Mouse (Mus musculus) hindbrain, postnatal 0 days (tissue): ENCODE data around the gene Dnajb8. TPM values are rescaled to one million over a fixed set of nuclear protein-coding genes. Genes with fewer than 3 reads are reported as not detected.

Source experiments
- ATAC-seq: fragments of 200-750 bp; cut with Nextera tagmentation; 2 replicates; pipeline ENCODE4 v1.8.0; 2017; ENCODE audit warnings: mild to moderate bottlenecking, moderate TSS enrichment, moderate library complexity
- DNase-seq: peaks from one replicate; pipeline ENCODE4 v3.0.0-alpha.2; 2015; ENCODE audit warnings: low spot score
- H3K27ac ChIP-seq: fragments of 300-500 bp; sonication (generic); 2 replicates; pipeline ENCODE4 v1.5.1; 2014; ENCODE audit warnings: mild to moderate bottlenecking
- H3K27me3 ChIP-seq: fragments of 300-500 bp; sonication (generic); 2 replicates; pipeline ENCODE4 v1.6.1; 2014; ENCODE audit warnings: low read length, mixed read lengths; ENCODE audit not compliant: insufficient read depth
- H3K36me3 ChIP-seq: fragments of 300-500 bp; sonication (generic); 2 replicates; pipeline ENCODE4 v1.6.1; 2014; ENCODE audit warnings: low read length, mixed read lengths; ENCODE audit not compliant: insufficient read depth
- H3K4me1 ChIP-seq: fragments of 300-500 bp; sonication (generic); 2 replicates; pipeline ENCODE4 v1.6.1; 2014; ENCODE audit warnings: antibody characterized with exemption, low read length, mixed read lengths; ENCODE audit not compliant: insufficient read depth
- H3K4me2 ChIP-seq: fragments of 300-500 bp; sonication (generic); 2 replicates; pipeline ENCODE4 v1.6.1; 2014; ENCODE audit warnings: low read depth, mild to moderate bottlenecking, low read length, moderate library complexity, mixed read lengths
- H3K4me3 ChIP-seq: fragments of 300-500 bp; sonication (generic); 2 replicates; pipeline ENCODE4 v1.5.1; 2014; ENCODE audit warnings: low read length
- H3K9ac ChIP-seq: fragments of 300-500 bp; sonication (generic); replicated peaks from 2 replicates; pipeline ENCODE4 v1.6.1; 2014; ENCODE audit warnings: mild to moderate bottlenecking, low read length, moderate library complexity, mixed read lengths
- H3K9me3 ChIP-seq: fragments of 300-500 bp; sonication (generic); 2 replicates; pipeline ENCODE4 v1.6.1; 2016; ENCODE audit warnings: low read length, mixed read lengths
- CTCF ChIP-seq: IDR thresholded peaks from 2 replicates; pipeline ENCODE4 v1.5.1; 2016; ENCODE audit warnings: antibody characterized with exemption, control low read depth, low read depth
- WGBS: fragments of 180-500 bp; shearing (Covaris S2); extraction: QIAGEN DNeasy Blood & Tissue Kit; methylation state at CpG from one replicate; pipeline ENCODE4 v1.1.7; 2014; 5-methylcytosine and 5-hydroxymethylcytosine counted together
- polyA plus RNA-seq: library from polyadenylated mRNA; unstranded; fragments of >200 nt; fragmentation: Nextera tagmentation; extraction: Ambion mirVana; gene quantifications from 2 replicates; pipeline ENCODE4 v1.2.1, GENCODE M21; 2015
- total RNA-seq: library from RNA; depleted of rRNA; stranded (reverse); fragments of >200 nt; gene quantifications from 2 replicates; pipeline ENCODE4 v1.2.3, GENCODE M21; 2014

Dnajb8 gene
- total and polyA plus RNA-seq, 2 experiments from 2014 or later: not detected

DNA sequence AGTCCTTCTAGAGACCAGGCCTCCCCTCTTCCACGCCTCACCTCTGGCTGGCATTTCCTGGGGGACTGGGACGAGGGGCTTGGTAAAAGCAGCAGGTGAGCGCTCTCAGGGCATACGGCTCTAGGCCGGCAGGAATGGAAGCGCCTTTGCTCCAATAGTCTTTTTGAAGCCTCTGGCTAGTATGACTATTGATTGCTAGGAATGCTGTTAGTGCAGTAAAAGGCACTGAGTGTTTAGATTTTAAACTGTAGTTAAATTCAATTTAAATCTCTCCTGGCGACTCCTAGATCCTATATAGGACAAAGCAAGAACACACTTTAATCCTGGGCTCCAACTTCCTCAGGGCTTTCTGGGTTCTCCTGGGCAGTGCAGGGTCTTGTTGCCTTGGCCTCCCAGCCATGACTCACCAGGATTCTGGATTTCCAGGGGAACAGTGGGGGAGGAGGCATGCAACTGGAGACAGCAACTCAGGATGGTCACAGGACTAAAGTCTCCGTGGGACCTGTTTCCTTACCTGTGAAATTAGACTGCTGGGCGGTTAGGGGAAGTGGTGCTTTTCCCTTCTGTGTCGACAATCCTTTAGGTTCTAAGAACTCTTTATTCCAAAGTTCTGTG is 18.2 kb upstream of the Dnajb8 start:
- no peak overlapping the region for H3K27ac ChIP-seq
- WGBS: 6% methylated on average over 10 of the region's 10 CpGs

DNA sequence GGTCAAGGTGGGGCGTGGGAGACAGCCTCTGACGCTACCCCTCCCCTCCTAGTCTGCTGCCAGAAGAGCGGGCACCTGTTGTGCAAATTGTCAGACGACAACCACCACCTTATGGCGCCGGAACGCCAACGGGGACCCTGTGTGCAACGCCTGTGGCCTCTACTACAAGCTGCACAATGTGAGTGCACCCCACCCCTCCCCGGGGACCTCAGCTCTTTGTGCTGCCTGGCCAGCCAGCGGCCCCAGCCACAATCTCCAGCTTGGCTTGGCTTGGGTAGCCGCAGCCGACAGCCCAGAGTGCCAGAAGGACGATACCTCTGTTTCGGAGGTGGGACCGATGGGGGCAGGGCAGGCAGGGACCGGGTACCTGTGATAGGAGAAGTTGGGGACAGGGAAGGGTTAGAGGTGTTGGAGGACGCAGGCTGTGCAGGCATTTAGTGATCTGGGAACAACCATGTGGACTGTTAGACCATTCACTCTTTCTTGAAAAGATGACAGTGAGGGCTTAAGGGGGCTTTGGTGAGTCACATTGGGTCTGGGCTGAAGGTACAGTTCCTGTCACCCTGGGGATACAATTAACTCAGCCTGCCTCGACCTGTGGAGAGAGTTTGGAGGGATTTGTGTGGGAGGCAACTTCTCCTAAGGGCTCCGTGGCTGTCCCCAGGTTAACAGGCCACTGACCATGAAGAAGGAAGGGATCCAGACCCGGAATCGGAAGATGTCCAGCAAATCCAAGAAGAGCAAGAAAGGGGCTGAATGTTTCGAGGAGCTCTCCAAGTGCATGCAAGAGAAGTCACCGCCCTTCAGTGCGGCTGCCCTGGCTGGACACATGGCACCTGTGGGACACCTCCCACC is 17.3 kb upstream of the Dnajb8 start:
- no peak for ATAC-seq

More for the DNA sequence above, 18.2 kb upstream of the Dnajb8 start:
- Histone ChIP-seq H3K4me1 (no peaks in the 10 kb centered on the region), H3K4me3 (no peak overlapping the region), H3K9ac (no peak overlapping the region), H3K36me3 (no peaks in the 10 kb centered on the region), H3K27me3 (peaks cover 81% of the 10 kb centered on the region), H3K4me2 (no peak overlapping the region), H3K9me3 (no peaks in the 10 kb centered on the region)
- no peak for ATAC-seq
- TF ChIP-seq CTCF: no peak
- no peak for DNase-seq

DNA sequence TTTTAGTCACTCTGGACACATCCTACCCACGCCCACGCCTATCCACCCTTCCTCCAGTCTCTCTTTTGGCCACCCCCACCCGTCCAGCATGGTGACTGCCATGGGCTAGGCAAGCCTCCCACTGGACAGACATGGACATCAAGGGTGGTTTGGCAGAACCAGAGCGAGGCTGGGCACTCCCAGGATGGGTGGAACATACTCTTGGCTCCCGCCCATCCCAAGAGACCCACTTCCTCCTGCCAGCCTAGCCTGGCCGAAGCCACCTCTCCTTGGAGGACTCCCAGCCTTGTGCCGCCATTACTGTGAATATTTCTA is 16.7 kb upstream of the Dnajb8 start:
- H3K36me3 ChIP-seq: no peaks in the 10 kb centered on the region
- H3K27ac ChIP-seq: no peak overlapping the region
- peaks cover 66% of the 10 kb centered on the region for H3K27me3 ChIP-seq
- TF ChIP-seq CTCF: no peak
- no peak overlapping the region for H3K4me2 ChIP-seq
- H3K9ac ChIP-seq: no peak overlapping the region
- H3K9me3 ChIP-seq: no peaks in the 10 kb centered on the region
- DNase-seq (no peak), ATAC-seq (no peak)
- H3K4me1 ChIP-seq: no peaks in the 10 kb centered on the region
- WGBS: 20% methylated on average over 7 of the region's 7 CpGs
- no peak overlapping the region; the same call in 1 of the 2 replicates for H3K4me3 ChIP-seq

More for the DNA sequence above, 17.3 kb upstream of the Dnajb8 start:
- Histone ChIP-seq H3K4me3 (no peak overlapping the region), H3K9me3 (no peaks in the 10 kb centered on the region), H3K4me2 (no peak overlapping the region), H3K4me1 (no peaks in the 10 kb centered on the region), H3K9ac (no peak overlapping the region), H3K27me3 (peaks cover 72% of the 10 kb centered on the region), H3K27ac (no peak overlapping the region), H3K36me3 (no peaks in the 10 kb centered on the region)
- WGBS: 10% methylated on average over 25 of the region's 25 CpGs
- no peak for DNase-seq
- TF ChIP-seq CTCF: no peak

DNA sequence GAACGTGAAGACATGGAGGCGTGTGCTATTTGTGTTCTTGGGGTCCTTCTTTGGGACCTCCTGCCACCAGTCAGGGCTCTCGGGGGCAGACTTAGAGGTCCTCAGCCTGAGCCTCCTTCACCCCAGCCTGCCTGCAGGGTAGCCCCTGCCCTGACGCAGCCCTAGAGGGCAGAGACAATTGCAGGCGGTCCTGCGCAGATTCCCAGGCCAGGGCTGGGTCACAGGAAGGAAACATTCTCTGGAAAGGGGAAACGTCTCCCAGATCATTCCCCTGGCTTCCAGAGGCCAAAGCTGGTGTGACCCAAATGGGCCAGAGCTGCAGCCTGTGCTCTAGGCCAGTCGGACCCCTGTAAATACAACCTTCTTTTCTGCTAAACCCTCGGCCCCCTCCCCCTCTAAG is 16.1 kb upstream of the Dnajb8 start:
- H3K27me3 ChIP-seq: peaks cover 62% of the 10 kb centered on the region
- no peak overlapping the region for H3K9ac ChIP-seq
- no peaks in the 10 kb centered on the region for H3K4me1 ChIP-seq
- no peaks in the 10 kb centered on the region for H3K36me3 ChIP-seq
- no peaks in the 10 kb centered on the region for H3K9me3 ChIP-seq
- H3K4me2 ChIP-seq: no peak overlapping the region
- ATAC-seq (no peak), DNase-seq (no peak)
- WGBS: 14% methylated on average over 9 of the region's 9 CpGs
- TF ChIP-seq CTCF: no peak
- no peak overlapping the region for H3K27ac ChIP-seq
- H3K4me3 ChIP-seq: no peak overlapping the region

GRCm38 (mm10) chr6:88206566-88206965 is 15.5 kb upstream of the Dnajb8 start:
- WGBS: 54% methylated on average over 7 of the region's 7 CpGs
- H3K4me1 ChIP-seq: no peaks in the 10 kb centered on the region
- DNase-seq (no peak), ATAC-seq (no peak)
- no peak overlapping the region for H3K27ac ChIP-seq
- H3K27me3 ChIP-seq: peaks cover 55% of the 10 kb centered on the region
- H3K9ac ChIP-seq: no peak overlapping the region
- no peak for TF ChIP-seq CTCF
- H3K9me3 ChIP-seq: no peaks in the 10 kb centered on the region
- no peaks in the 10 kb centered on the region for H3K36me3 ChIP-seq
- H3K4me3 ChIP-seq: no peak overlapping the region
- H3K4me2 ChIP-seq: no peak overlapping the region

- no peak for DNase-seq
- no peak for TF ChIP-seq CTCF
- no peaks in the 10 kb centered on the region for H3K36me3 ChIP-seq
- no peak overlapping the region for H3K9ac ChIP-seq
- peaks cover 46% of the 10 kb centered on the region for H3K27me3 ChIP-seq
- ATAC-seq: no peak
- WGBS: 87% methylated on average over 10 of the region's 10 CpGs
- no peak overlapping the region for H3K4me3 ChIP-seq
- no peaks in the 10 kb centered on the region for H3K9me3 ChIP-seq
- no peaks in the 10 kb centered on the region for H3K4me1 ChIP-seq
- H3K27ac ChIP-seq: no peak overlapping the region
- no peak overlapping the region for H3K4me2 ChIP-seq
Observed at GRCm38 (mm10) chr6:88207403-88208033, 14.6 kb upstream of the Dnajb8 start.
